Mouse (Mus musculus): Measurements from ENCODE around the gene Mob3c. TPM values are rescaled to one million over a fixed set of nuclear protein-coding genes. Genes with fewer than 3 reads are reported as not detected.
A peak's percentile ranks its signal among the peaks of the same experiment; 100 is the strongest.

Gene Mob3c
- polyA plus RNA-seq, 1 experiment from 2014 or later, result 5.9 TPM

DNA sequence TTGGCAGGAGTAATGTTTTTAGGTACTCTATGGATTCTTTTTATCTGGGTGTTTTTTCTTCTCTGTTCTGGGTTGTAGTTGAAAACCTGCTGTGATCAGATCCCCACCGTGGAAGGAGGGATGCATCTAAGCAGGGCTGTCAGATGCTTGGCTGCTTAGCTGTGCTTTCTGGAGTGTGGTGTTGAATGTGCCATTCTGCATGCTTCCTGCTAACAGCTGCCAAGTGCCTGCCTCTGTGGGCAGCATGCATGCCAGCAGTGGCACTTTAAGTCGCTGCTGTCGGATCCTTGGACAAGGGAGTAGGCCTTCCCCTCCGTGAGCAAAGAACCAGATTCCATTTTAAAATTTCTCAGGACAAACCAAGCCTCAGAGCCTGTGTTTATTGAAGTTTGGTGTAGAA is 27.7 kb downstream of the Mob3c start:
- 27% methylated on average over 4 of the region's 4 CpGs for WGBS

GRCm38 (mm10) chr4:115856282-115856681 is 28.4 kb downstream of the Mob3c start:
- H3K4me1 ChIP-seq (replicated peaks), result peaks cover 28% of the 10 kb centered on the region
- no peak overlapping the region for H3K4me2 ChIP-seq
- no peak overlapping the region for H3K9ac ChIP-seq
- H3K36me3 ChIP-seq, result peaks cover 7% of the 10 kb centered on the region
- 37% methylated on average over 4 of the region's 4 CpGs for WGBS
- H3K9me3 ChIP-seq, result no peaks in the 10 kb centered on the region
- H3K4me3 ChIP-seq, result no peak overlapping the region
- H3K27ac ChIP-seq (replicated peaks), result peak overlapping the region; percentile 63
- no peaks in the 10 kb centered on the region for H3K27me3 ChIP-seq
- ATAC-seq (ENCODE audit: low FRiP score, low read depth), result no peak

More for the DNA sequence above, 27.7 kb downstream of the Mob3c start:
- Histone ChIP-seq H3K9ac (no peak overlapping the region), H3K4me2 (no peak overlapping the region), H3K4me3 (no peak overlapping the region), H3K9me3 (no peaks in the 10 kb centered on the region), H3K27ac (replicated peaks) (peak overlapping the region; percentile 63), H3K27me3 (no peaks in the 10 kb centered on the region), H3K36me3 (peaks cover 7% of the 10 kb centered on the region), H3K4me1 (replicated peaks) (peaks cover 28% of the 10 kb centered on the region)
- ATAC-seq (ENCODE audit: low FRiP score, low read depth), result peak; percentile 63

- H3K4me1 ChIP-seq (replicated peaks), result peaks cover 28% of the 10 kb centered on the region
- no peak overlapping the region for H3K4me3 ChIP-seq
- no peak for ATAC-seq (ENCODE audit: low FRiP score, low read depth)
- H3K9ac ChIP-seq, result no peak overlapping the region
- H3K36me3 ChIP-seq, result peaks cover 7% of the 10 kb centered on the region
- no peak overlapping the region for H3K27ac ChIP-seq (replicated peaks)
- H3K4me2 ChIP-seq, result no peak overlapping the region
- H3K27me3 ChIP-seq, result no peaks in the 10 kb centered on the region
- 79% methylated on average over 9 of the region's 9 CpGs for WGBS
- H3K9me3 ChIP-seq, result no peaks in the 10 kb centered on the region
Measured at GRCm38 (mm10) chr4:115857293-115857883, 29.5 kb downstream of the Mob3c start.

GRCm38 (mm10) chr4:115863352-115863751 is 35.5 kb downstream of the Mob3c start:
- peaks cover 4% of the 10 kb centered on the region; the same call in 1 of the 2 replicates for H3K4me1 ChIP-seq (replicated peaks)
- ATAC-seq (ENCODE audit: low FRiP score, low read depth), result no peak
- WGBS, result 69% methylated on average over 7 of the region's 7 CpGs
- H3K36me3 ChIP-seq, result peaks cover 7% of the 10 kb centered on the region
- H3K27ac ChIP-seq (replicated peaks), result no peak overlapping the region
- no peak overlapping the region for H3K4me2 ChIP-seq
- no peaks in the 10 kb centered on the region for H3K9me3 ChIP-seq
- no peaks in the 10 kb centered on the region for H3K27me3 ChIP-seq
- no peak overlapping the region for H3K4me3 ChIP-seq
- no peak overlapping the region for H3K9ac ChIP-seq

DNA sequence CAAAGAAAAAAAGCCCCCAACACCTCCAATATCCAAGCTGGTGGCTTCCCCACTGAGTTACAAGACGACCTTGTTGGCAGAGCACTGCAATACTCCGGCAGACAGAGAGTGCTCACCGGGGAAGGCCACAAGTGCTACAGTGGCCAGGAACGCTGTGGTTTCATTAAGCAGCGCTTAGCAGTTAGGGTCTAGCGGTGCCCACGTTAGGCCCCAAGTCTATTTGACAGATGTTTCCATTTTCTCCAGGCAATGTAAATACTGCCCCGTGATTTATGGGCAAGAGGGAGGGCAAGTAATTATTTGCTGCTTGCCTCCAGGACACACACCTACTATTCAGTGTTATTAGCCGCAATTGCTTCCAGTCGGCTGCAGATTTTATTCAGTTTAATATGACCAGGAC is 36.0 kb downstream of the Mob3c start:
- Histone ChIP-seq H3K36me3 (peaks cover 7% of the 10 kb centered on the region), H3K27ac (replicated peaks) (no peak overlapping the region), H3K9me3 (no peaks in the 10 kb centered on the region), H3K4me3 (no peak overlapping the region), H3K4me1 (replicated peaks) (peaks cover 6% of the 10 kb centered on the region; the same call in 1 of the 2 replicates), H3K27me3 (no peaks in the 10 kb centered on the region), H3K9ac (no peak overlapping the region), H3K4me2 (no peak overlapping the region)
- WGBS, result 39% methylated on average over 10 of the region's 10 CpGs
- ATAC-seq (ENCODE audit: low FRiP score, low read depth), result 0 out of 2 replicates have a peak, but pooled peaks have one; percentile 16

- H3K9ac ChIP-seq, result no peak overlapping the region
- peak; percentile 61; the same call in 1 of the 2 replicates for ATAC-seq (ENCODE audit: low FRiP score, low read depth)
- WGBS, result 20% methylated on average over 16 of the region's 16 CpGs
- peaks cover 19% of the 10 kb centered on the region for H3K4me1 ChIP-seq (replicated peaks)
- no peak overlapping the region for H3K4me2 ChIP-seq
- H3K27ac ChIP-seq (replicated peaks), result no peak overlapping the region
- no peaks in the 10 kb centered on the region for H3K27me3 ChIP-seq
- H3K9me3 ChIP-seq, result no peaks in the 10 kb centered on the region
- no peak overlapping the region for H3K4me3 ChIP-seq
- H3K36me3 ChIP-seq, result 0 out of 2 replicates have a peak, but pooled peaks cover 3% of the 10 kb centered on the region
Measured at GRCm38 (mm10) chr4:115869512-115870210, 41.8 kb downstream of the Mob3c start.

DNA sequence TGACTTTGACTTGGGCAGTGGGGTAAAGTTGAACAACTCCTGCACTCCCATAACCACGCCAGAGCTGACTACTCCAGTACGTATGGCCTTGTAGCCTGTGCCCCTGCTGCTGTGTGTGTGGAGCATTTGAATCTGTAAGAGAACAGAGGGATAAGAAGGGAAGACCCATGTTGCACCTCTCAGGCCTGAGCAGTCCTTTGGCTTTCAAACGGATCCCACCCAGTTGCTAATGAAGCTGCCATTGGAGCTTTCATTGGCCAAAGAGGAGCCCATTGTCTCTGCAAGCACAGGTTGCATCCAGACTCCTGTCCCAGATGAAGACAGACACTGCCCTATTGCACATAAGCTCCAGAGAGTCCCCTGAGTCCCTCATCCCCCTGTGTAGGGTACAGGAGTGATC is 45.3 kb downstream of the Mob3c start:
- no peak overlapping the region for H3K27ac ChIP-seq (replicated peaks)
- H3K36me3 ChIP-seq, result 0 out of 2 replicates have a peak, but pooled peaks cover 3% of the 10 kb centered on the region
- H3K27me3 ChIP-seq, result no peaks in the 10 kb centered on the region
- ATAC-seq (ENCODE audit: low FRiP score, low read depth), result no peak
- 69% methylated on average over 3 of the region's 3 CpGs for WGBS
- no peaks in the 10 kb centered on the region for H3K9me3 ChIP-seq
- peaks cover 21% of the 10 kb centered on the region for H3K4me1 ChIP-seq (replicated peaks)
- H3K4me2 ChIP-seq, result no peak overlapping the region
- H3K4me3 ChIP-seq, result no peak overlapping the region
- no peak overlapping the region for H3K9ac ChIP-seq

- Histone ChIP-seq H3K4me1 (replicated peaks) (peaks cover 33% of the 10 kb centered on the region), H3K36me3 (no peaks in the 10 kb centered on the region), H3K9me3 (no peaks in the 10 kb centered on the region), H3K4me3 (no peak overlapping the region), H3K27ac (replicated peaks) (peak overlapping the region; percentile 59), H3K9ac (no peak overlapping the region), H3K27me3 (no peaks in the 10 kb centered on the region), H3K4me2 (peak overlapping the region; percentile 36)
- peak; percentile 5; the same call in 1 of the 2 replicates for ATAC-seq (ENCODE audit: low FRiP score, low read depth)
- 3% methylated on average over 11 of the region's 11 CpGs for WGBS
Measured at GRCm38 (mm10) chr4:115878216-115878678, 50.4 kb downstream of the Mob3c start.

DNA sequence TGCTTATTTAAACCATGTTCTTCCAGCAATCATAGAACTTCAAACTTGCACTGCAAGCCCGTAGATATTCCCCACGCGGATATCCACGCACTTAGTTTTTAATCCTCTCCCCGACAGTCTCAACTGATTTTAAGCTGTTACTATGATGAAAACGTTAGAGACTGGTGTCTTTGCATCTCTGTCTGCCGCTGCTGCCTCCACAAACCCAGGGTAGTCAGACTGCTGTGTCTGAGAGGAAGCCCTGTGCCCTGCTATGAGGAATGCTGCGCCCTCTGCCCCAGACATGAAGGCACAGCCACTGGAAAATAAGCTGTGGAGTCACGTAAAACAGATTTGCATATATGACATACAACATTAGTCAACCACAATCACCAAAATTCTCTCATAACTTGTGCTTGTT is 50.9 kb downstream of the Mob3c start:
- no peak overlapping the region for H3K9ac ChIP-seq
- H3K27me3 ChIP-seq, result no peaks in the 10 kb centered on the region
- no peak for ATAC-seq (ENCODE audit: low FRiP score, low read depth)
- H3K9me3 ChIP-seq, result no peaks in the 10 kb centered on the region
- peak overlapping the region; percentile 40; the same call in 1 of the 2 replicates for H3K27ac ChIP-seq (replicated peaks)
- no peak overlapping the region for H3K4me3 ChIP-seq
- peak overlapping the region; percentile 36; the same call in 1 of the 2 replicates for H3K4me2 ChIP-seq
- H3K36me3 ChIP-seq, result no peaks in the 10 kb centered on the region
- WGBS, result 31% methylated on average over 9 of the region's 9 CpGs
- peaks cover 33% of the 10 kb centered on the region for H3K4me1 ChIP-seq (replicated peaks)

DNA sequence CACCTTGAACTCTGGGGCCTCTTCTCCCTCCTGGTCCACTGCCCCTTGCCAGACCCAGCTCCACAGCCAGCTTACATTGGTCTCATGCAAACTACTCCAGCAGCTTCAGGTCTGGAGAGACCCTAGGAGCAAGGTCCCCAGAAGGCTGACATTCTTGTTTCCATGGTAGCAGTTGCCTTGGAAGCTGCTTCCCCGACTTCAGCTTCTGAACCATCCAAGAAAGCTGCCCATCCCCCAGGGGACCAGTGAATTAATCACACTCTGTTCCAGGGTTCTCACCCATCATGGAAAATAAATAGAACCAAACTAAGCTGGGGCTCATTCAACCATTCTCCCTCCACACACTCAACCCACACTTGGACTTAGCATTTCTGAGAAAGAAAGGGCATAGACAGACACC is 53.3 kb downstream of the Mob3c start:
- Histone ChIP-seq H3K4me1 (replicated peaks) (peaks cover 42% of the 10 kb centered on the region), H3K4me3 (no peak overlapping the region), H3K27ac (replicated peaks) (no peak overlapping the region), H3K9ac (no peak overlapping the region), H3K36me3 (no peaks in the 10 kb centered on the region), H3K4me2 (no peak overlapping the region), H3K9me3 (no peaks in the 10 kb centered on the region), H3K27me3 (no peaks in the 10 kb centered on the region)
- ATAC-seq (ENCODE audit: low FRiP score, low read depth), result peak; percentile 45; the same call in 1 of the 2 replicates
- WGBS, result 8% methylated on average over 1 of the region's 1 CpGs

GRCm38 (mm10) chr4:115882195-115882594 is 54.3 kb downstream of the Mob3c start:
- Histone ChIP-seq H3K27ac (replicated peaks) (no peak overlapping the region), H3K4me2 (no peak overlapping the region), H3K4me1 (replicated peaks) (peaks cover 42% of the 10 kb centered on the region), H3K27me3 (no peaks in the 10 kb centered on the region), H3K9ac (no peak overlapping the region), H3K36me3 (no peaks in the 10 kb centered on the region), H3K9me3 (no peaks in the 10 kb centered on the region), H3K4me3 (no peak overlapping the region)
- ATAC-seq (ENCODE audit: low FRiP score, low read depth), result no peak
- 60% methylated on average over 4 of the region's 4 CpGs for WGBS

- no peak within 1 kb of the TSS for H3K4me3 ChIP-seq
- no peak within 1 kb of the TSS for H3K27ac ChIP-seq (replicated peaks)
- peaks cover 8% of the 10 kb centered on the region for H3K27me3 ChIP-seq
- H3K4me1 ChIP-seq (replicated peaks), result peaks cover 28% of the 10 kb centered on the region
- no peak within 1 kb of the TSS for H3K9ac ChIP-seq
- H3K36me3 ChIP-seq, result no peaks in the 10 kb centered on the region
- ATAC-seq (ENCODE audit: low FRiP score, low read depth), result no peak
- 67% methylated on average over 6 of the region's 6 CpGs for WGBS
- no peaks in the 10 kb centered on the region for H3K9me3 ChIP-seq
- H3K4me2 ChIP-seq, result no peak within 1 kb of the TSS
Measured at GRCm38 (mm10) chr4:115884022-115884421, 56.1 kb downstream of the Mob3c start, which contains the start of gene Kncn. TSS of gene Kncn (plus strand) at chr4:115884400.

All from hindbrain, embryonic 15.5 days (tissue).